Mouse (Mus musculus): ENCODE data around the gene Mthfd1l. TPM values are rescaled to one million over a fixed set of nuclear protein-coding genes. Genes with fewer than 3 reads are reported as not detected.

The Mthfd1l gene
- total and polyA plus RNA-seq, 2 experiments from 2014 or later: 2.8 to 3.0 TPM

DNA sequence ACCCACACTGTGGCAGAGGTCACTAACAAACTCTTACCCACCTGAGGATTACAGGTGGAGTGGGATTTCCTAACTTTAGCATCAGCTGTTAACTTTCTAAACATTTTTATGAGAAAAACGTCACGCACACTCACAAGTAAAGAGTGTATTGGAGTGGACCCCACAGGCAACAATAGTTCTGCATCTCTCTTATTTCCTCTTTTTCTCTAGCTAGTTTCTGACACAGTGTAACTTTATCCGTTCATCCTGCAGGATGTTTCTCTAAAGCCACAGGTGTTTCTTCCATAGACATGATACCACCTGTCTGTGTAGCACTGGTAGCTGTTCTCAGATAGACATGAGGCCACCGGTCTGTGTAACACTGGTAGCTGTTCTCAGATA is 238.1 kb downstream of the Mthfd1l start:
- no peak overlapping the region for H3K4me3 ChIP-seq (ENCODE audit: low read depth, low read length)
- no peak overlapping the region for H3K27ac ChIP-seq (ENCODE audit: low read depth)
- peaks cover 4% of the 10 kb centered on the region; the same call in 1 of the 2 replicates for H3K9me3 ChIP-seq (replicated peaks; ENCODE audit: control insufficient read depth, low read length)
- no peak overlapping the region for H3K4me2 ChIP-seq (ENCODE audit: low read depth, low read length)
- DNase-seq (ENCODE audit: low spot score) (no peak), ATAC-seq (ENCODE audit: insufficient read depth, low read depth) (no peak)
- no peak overlapping the region for H3K9ac ChIP-seq (replicated peaks; ENCODE audit: low read depth, low read length)
- H3K27me3 ChIP-seq (ENCODE audit: control insufficient read depth, insufficient read depth, low read length): peaks cover 8% of the 10 kb centered on the region; the same call in 1 of the 2 replicates
- H3K36me3 ChIP-seq (replicated peaks; ENCODE audit: control insufficient read depth, insufficient read depth, low read length): no peaks in the 10 kb centered on the region
- WGBS: 79% methylated on average over 4 of the region's 4 CpGs
- H3K4me1 ChIP-seq (ENCODE audit: control insufficient read depth, insufficient read depth): no peaks in the 10 kb centered on the region
- TF ChIP-seq CTCF (IDR thresholded peaks at IDR 0.05; ENCODE audit: low read depth) (no peak), EP300 (IDR thresholded peaks at IDR 0.05; ENCODE audit: low read depth) (no peak)

Other genes starting within 250 kb of the Mthfd1l start
- gene Plekhg1, start 232.8 kb upstream of the Mthfd1l start, total RNA-seq (2014; rRNA removed; ENCODE audit: low replicate concordance): 12.9 and 14.3 TPM in 2 replicates
- 4.1 and 5.5 TPM in 2 replicates for gene Plekhg1, start 232.8 kb upstream of the Mthfd1l start, polyA plus RNA-seq (2015; fragmentation: Nextera tagmentation; extraction: Ambion mirVana)